Mouse (Mus musculus) 3T3-L1 (cell line): ENCODE results near the gene Plb1.

Source experiments
- DNase-seq: peaks from one replicate; pipeline ENCODE4 v3.0.0-alpha.2; 2015; ENCODE audit warnings: low read depth, low spot score

Gene Plb1

GRCm38 (mm10) chr5:32392281-32392680 is 159.8 kb downstream of the Plb1 start:
- no peak for DNase-seq

DNA sequence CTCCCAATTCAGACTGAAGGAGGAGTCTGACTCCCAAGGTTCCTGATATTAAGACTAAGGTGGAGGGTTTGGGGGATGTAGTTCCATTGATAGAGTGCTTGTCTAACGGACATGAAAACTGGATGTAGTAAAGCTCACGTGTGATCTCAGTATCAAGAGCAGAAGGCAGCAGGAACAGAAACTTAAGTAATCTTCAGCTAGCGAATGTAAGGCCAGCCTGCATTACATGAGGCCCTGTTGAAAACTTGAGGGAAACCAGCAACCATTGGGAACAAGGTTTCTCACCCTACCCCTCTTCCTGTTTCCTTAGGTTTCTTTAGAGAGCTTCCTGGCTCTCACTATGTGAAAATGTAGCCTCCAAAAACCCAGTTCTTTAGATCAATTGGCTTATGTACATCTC is 162.1 kb downstream of the Plb1 start:
- DNase-seq: no peak

- DNase-seq: no peak
Observed at GRCm38 (mm10) chr5:32395101-32395892, 162.8 kb downstream of the Plb1 start.

DNA sequence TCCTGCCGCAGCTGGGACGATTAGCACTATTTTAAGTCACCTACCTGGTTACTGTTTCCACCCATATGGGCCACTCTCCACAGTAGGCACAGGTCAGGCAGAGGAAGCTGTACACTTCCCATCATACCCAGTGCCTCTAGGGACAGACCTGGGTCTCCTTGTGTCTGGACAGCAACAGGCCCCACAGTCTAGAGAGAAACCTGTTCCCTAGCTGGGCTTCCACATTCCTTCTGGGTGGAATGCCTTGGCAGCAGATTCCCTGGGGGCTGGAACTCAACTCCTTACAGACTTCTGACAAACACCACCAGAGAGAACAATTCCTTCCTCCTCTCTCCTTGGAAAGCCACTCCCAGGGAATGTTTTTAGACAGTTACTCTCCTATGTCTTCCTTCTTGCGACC is 165.2 kb downstream of the Plb1 start:
- peak; percentile 54 for DNase-seq

DNA sequence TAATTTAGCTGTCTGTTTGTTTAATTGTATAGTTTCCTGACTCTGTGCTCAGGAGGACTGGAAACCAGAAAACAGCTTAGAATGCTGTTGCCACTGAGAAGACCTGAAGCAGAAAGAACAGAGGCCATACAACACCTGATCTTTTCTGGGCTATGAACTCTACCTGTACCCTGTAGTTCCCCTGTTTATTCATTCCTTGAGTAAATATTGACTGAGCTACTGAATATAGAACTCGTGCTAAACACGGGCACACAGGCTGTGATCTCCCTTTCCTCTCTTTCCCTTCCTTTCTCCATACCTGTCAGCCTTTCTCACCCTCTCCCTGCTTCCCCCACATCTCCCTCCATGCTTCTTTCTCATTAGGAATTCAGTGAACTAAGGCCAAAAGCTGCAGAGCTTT is 168.4 kb downstream of the Plb1 start:
- DNase-seq: no peak

GRCm38 (mm10) chr5:32403082-32403953 is 170.8 kb downstream of the Plb1 start:
- DNase-seq: no peak

DNA sequence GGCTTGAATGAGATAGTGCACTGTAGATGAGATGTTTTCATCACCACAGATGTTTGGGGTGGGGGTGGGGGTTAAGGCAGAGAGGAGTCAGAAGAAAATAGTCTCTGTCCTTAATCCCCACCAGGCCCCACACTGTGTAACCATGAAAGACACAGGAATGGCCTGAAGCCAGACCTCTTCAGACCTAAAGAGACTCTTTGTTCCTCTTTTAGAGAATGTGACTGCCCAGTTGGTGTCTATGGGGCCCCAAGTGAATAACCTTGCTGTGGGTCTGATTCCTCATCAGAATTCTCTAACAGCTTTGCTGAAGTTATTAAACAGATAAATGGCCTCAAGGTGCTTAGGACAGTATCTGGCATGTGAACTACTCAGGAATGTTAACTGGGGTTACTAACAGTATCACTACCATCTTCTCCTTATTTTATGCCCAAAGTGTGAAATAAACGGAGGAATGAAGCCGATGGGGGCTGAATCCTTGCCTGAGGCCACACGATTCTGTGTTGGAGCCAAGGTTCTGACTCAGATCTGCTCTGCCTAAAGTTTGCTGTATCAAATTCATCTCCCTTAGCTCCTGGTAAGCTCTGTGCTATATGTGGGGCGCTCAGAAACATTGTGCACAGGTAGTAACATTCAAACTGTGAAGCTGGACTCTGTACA is 172.8 kb downstream of the Plb1 start:
- DNase-seq: peak; percentile 93

DNA sequence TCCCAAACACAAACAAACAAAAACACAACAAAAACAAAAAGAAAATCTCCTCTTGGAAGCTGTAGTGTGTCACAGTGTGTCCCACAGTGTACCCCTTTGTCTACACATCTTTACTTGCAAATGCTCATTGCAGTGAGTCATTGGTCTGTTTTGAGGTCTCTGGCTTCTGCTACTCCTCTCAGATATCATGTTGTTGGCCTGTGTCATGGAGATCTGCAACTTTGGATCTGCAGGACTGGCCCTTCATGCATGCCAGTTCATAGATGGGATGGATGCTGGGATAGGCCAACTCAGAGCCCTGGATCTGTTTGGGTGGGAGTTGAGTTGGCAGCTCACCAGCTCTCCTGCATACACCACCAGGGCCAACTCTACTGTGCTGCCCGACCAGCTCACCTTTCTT is 176.3 kb downstream of the Plb1 start:
- DNase-seq: peak; percentile 45

DNA sequence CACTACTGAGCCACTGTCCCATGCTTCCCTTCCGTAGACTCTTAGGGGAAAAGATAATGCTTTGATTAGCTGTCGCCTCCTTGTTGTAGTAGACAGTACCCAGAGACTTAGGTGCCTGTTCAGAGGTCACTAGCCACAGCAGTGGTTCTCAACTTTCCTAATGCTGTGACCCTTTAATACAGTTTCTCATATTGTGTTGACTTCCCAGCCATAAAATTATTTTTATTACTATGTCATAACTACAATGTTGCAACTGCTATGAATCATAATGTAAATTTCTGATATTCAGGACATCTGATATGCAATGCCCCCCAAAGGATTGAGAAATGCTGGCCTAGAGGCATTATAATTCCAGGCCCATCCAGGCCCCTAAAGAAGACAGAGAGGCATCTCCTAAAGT is 177.2 kb downstream of the Plb1 start:
- no peak for DNase-seq

- no peak for DNase-seq
Observed at GRCm38 (mm10) chr5:32410954-32411688, 178.6 kb downstream of the Plb1 start.

- peak; percentile 82 for DNase-seq
Observed at GRCm38 (mm10) chr5:32412186-32412950, 179.9 kb downstream of the Plb1 start.

- DNase-seq: no peak
Observed at GRCm38 (mm10) chr5:32413083-32413482, 180.6 kb downstream of the Plb1 start.

- no peak for DNase-seq
Observed at GRCm38 (mm10) chr5:32413569-32413968, 181.1 kb downstream of the Plb1 start.

DNA sequence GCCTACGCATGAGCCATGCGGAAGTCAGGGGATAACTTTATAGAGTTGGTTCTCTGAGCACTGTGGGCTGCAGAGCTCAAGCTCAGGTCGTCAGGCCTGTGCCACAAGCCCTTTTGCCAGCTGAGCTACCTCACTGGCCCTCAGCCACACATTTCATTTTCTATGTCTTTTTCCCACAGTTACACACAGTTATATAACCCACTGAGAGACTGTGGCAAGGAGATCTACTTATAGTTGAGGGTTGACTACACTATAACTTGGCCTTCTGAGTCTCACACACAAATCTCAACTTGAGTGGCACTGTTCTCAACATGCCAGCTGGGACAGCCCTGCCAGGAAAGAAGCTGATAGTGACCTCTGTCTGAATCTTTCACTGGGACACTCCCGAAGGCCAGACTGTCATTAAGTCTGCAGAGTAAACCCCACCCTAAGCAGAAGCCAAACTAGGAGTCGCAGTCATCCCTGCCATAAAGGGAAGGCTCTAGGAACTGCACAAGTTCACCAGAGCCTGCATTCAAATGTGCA is 182.0 kb downstream of the Plb1 start:
- no peak for DNase-seq

DNA sequence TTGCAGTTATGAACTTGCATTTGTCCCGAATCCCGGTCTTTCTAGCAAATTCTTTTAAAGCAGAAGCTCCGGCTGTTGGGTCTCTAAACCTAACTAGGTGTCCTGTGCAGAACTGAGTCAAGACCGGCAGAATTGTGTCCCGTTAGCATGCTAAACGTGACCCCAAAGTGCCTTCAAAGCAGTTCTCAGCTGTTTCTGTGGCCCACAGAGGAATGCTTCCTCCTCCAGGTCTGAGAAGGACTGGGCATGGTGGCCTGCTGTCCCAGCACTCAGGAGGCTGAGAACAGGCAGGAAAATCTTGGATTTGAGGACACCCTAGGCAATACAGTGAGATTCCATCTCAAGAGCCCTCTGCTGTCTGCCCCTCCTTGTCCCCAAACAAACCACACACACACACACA is 183.0 kb downstream of the Plb1 start:
- no peak for DNase-seq
